Mouse (Mus musculus) right cerebral cortex, postnatal 14 days (tissue): ENCODE measurements around the gene Slc7a8.

Experiments
- DNase-seq: peaks from one replicate; pipeline ENCODE4 v3.0.0; 2022

Slc7a8 gene

DNA sequence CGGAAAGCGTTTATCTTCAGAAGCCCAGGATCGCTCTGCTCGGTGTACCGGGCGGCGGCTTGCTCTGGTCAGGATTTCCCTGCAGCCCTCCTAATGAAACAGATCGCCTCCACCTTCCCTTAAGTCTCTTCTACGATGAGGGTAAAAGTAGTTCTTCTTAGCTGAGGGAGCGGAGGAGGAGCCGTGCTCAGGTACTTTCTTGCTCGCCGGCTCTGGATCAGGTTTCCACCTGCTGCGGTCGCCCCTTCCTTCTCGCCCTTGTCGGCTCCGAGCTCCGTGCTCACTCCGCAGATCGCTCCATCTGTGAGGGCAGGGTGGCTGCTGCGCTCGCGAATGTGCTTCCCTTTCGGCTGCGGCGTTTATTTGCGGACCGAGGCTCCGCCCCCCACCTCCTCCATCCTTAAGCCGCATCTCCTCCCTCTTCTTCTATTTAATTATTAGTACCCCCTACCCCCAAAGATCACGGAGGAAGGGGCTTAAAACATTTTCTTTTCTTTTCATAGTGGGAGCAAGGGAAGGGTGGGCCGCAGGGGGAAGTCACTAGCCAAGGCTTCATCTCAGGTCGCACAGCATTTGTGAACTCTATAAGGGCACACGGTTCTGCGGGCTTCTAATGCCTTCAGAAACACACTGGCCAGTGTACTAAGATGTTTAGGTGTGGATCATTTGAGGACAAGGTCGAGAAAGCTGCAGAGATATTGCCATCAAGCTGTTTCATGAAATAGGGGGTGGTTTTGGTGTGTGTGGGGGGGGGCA, at the start of gene Slc7a8:
Gene Slc7a8 (minus strand): TSS at position 337 of the 756 bp plus-strand sequence.
- DNase-seq: peak; percentile 75

DNA sequence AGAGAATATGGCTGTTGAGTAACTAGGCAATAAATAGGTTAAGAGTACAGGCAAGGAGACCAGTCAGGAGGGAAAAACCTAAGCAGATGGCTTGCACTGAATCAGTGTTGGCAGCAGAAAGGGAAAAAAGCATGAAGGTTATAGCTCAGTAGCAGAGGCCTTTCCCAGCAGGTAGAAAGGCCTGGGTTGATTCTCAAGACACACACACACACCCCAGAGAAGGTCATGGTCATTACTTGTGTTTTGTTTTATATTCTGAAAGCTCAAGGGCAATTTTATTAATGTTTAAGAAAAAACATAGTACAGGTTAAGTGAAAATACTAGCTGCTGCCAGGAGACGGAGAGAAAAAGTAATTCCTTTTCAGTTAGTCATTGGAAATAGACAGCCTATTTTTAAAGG, 42.0 kb upstream of the Slc7a8 start:
- no peak for DNase-seq

DNA sequence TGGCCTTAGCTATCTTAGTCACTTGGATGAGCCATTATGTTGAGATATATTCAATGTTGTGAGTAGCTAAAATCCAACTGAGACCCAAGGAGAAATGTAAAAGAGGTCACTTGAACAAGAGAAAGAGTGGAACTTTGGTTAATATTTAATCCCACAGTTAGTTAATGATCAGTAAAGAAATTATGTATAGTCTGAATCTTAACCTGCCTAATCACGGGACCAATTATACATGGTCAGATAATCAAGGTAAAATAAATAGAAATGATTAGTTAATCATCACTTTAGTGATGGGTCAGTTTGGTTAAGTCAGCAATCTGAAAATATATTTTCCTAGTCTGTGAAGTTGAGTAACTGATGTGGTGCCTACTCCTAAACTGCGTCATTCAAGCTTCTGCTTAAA, 40.6 kb upstream of the Slc7a8 start:
- no peak for DNase-seq

DNA sequence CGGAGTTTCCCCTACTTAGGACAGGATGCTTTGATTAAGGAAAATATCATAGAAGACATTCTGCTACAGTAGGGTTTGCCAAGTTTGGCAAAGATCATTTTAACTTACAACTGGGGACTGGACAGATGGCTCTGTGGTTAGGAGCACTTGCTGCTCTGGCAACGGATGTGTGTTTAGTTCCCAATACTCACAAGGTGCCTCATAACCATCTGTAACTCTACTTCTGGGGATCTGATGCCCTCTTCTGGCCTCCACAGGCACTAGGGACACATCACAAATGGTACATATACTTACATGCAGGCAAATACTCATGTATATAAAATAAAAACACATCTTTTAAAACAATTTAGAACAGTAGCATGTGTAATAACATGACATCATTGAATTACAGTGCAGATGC, 36.0 kb upstream of the Slc7a8 start:
- no peak for DNase-seq

DNA sequence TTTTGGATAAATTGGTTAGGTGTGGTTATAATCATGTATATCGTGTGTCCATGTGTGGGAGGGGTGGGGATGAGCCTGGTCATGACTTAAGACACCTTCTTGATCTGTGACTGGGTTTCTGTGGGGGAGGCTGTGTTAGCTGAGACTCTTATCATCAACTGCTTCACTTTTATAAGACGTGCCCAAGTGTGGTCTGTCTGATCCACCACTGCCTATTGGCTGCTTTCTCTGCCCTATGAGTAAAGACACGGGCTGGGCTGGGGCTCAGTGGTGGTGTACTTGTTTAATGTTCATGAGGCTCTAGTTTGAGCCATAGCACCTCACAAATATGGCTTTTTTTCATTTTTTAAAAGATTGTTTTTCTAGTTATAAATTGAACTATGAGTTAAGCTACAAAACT, 34.0 kb upstream of the Slc7a8 start:
- DNase-seq: no peak

DNA sequence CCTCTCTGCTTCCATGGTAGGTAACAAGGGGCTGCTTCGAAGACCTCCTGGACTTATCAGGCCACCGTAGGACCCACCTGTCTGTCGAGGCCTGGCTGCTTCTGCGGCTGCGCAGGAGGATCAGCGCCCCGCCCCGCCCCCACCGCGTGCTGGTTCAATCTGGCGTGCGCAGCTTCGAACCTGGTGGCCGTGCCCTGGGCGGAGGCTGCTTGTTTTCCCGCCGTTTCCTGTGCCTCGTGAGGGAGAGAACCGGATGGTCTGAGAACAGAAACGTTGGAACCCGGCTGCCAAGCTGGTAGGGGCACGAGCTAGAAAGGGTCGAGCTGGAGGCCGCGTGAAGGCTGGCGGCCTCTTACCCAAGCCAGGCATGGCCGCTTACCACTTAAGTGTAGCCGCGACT, 32.2 kb upstream of the Slc7a8 start, which contains the start of gene Rnf212b:
Gene Rnf212b (plus strand): TSS at position 151 of the 400 bp plus-strand sequence.
- no peak for DNase-seq

DNA sequence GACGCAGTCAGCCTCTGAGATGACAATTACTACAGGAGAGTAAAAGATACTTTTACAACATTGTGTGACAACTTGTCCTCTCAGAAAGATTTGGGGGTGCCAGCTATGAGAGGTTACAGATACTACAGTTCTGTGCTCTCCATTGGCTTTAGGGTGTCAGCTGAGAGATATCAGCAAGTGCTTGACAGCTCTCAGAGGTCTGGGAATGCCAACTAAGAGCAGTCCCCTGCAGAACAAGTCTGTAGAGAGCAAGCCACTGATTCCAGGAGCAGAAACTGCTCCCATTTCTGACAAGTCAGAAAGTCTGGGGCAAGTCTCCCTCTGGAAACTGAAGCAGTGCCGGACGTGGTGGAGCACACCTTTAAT, 27.9 kb upstream of the Slc7a8 start:
- DNase-seq: no peak

DNA sequence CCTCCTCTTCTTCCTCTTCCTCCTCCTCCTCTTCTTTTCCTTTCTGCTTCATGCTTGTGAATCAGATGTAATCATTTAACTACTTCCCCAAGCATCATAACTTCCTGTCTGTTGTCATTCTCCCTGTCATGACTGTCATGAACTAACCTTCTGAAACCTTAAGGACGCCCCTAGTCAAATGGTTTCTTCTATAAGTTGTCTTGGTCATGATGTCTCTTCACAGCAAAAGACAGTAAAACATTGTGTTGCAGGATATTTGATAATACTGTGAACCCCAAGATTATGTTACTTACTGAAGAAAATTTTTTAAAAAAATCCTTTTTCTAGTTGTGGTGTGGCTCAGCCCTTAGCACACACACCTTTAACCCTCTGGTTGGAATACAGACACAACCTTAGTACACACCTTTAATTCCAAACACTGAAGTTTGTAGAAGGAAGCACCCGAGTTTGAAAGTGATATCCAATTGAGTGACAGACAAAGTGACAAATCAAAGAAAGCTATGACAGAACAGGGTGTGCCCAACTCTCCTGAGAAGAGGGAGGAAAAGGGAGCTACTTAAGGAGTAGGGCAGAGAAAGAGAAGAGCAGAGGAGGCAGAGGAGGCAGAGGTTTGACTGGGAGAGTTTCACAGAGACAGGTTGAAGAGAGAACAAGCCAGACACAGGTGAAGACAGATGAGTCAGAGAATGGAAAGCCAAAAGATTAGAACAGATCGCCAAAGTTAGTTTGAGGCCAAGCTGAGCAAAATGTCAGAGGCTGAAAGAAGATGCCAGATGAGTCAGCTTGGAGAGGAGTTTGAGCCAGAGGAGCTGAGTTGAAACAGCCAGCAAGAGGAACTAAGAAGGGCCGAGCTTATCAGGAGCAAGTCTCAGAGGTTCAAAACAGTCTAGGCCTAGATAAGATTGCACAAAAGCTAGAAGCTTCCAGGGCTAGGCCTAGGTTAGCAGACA, 27.2 kb upstream of the Slc7a8 start:
- DNase-seq: no peak

DNA sequence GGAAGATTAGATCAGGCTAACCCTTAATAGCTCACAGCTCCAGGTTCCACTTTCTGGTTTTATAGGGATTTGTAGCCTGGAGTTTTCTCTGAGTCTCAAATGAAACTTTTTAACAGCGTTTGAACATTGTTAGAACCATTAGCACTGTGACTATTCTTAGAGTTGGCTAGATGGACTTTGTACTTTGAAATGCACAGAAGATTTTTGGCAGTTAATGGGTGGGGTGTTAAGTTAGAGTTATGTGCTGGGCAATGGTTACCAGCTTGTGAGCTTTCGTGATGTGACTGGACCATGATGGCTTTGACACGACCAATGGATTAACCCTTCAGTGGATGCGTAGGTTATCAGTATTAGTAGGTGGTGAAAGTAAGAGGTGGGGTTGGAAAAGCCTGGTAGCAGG, 24.4 kb upstream of the Slc7a8 start:
- no peak for DNase-seq

DNA sequence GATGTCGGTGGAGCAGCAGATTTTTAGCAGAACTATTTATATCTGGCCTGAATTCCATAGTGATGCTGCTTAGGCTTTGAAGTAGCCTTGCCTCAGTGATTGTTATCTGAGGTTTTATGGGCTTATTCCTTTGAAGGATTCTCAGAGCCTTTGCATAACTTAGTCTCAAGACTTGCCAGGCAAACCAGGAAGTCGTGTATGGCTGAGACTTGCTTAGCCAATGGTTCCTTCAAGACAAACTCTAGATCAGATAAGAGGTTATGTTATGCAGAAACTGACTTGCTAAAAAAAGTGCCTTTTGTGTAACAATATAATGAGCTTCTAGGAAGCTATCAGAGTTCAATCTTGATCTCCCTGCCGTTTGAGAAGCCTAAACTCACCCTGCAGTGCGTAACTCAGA, 20.7 kb upstream of the Slc7a8 start:
- DNase-seq: no peak

DNA sequence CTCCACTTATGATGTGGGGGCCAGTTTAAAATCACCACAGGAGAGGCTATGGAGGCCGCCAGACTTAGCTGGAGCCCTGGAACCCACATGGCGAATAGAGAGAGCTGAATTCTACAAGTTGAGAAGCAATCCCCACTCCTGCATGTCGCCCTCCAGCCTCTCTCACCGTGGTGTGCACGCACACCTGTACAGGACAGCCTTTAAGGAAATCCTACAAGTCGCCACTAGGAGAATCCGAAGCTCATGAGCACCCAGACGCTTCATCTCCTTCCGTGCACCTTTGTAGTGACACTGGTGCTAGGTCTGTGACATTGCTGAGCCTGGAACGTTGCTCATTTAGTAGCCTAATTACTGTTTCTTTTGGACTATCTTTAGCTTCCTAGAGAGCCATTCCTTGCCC, 17.9 kb upstream of the Slc7a8 start:
- no peak for DNase-seq

DNA sequence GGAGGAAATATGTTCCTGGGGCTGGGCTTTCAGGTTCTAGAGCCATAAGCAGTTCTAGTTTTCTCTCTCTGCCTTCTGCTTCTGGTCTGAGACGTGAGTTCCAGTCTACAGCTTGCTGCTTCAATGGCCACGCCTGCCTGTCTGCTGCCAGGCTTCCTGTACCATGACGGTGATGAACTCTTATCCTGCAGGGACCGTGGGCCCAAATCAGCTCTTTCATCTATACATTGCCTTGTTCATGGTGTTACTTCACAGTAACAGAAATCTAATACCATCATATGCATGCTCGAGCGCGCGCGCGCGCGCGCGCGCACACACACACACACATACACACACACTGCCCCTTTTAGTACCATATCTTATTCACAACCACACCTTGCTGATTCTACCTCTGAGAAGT, 15.0 kb upstream of the Slc7a8 start:
- no peak for DNase-seq

DNA sequence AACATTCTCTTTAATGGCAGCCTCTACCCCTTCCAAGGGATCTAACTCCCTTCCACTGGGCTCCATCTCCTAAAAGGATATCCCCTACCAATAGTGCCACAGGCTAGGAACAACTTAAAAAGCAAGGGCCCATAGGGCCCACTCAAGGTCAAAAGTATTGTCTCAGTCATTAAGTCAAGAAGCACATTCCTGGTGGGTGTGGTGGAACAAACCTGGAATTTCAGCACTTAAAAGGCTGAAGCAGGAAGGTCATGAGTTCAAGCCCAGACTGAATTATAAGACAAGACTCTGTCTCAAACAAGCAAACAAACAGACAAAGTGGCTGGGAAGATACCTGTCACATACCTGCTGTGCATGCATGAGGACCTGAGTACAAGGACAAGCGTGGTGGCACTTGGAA, 14.2 kb upstream of the Slc7a8 start:
- DNase-seq: no peak

DNA sequence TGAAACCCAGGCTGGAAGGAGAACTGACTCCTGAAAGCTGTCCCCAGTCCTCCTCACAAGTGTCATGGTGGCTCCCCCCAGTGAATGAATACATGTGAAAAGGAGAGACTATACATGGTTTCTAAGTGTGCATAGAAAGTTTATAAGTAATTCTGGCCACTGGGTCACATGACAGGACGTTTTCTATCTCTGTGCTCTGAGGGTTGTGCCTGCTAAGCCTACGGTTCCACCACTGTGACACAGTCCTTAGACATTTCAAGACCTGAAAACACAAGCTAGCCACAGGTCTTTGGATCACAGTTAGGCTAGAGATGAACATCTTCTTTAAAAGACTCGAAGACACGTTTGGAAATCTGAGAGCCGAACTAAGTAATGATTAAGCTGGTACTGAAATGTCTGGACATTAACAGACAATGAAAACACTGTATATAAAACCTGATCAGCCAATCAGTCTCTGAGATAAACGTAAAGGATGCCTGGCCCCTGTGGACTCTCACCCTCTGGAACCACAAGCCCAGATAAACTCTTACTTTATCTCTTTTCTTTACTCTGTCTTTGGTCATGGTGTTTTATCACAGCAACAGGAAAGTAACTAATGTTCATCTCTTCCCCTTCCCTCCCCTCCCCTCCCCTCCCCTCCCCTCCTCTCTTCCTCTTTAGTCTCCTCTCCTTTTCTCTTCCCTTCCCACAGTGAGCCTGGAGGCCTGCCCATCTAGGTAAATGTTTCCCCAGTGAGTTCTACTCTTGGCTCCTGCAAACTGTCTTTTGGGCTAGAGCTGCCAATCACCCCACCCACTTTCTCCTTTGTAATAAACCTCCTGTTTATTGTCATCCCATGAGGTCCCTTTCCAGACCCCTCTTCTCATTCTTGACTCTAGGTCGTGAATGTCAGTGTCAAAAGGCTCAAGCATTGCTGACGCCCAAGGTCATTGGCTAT, 12.4 kb upstream of the Slc7a8 start:
- no peak for DNase-seq

DNA sequence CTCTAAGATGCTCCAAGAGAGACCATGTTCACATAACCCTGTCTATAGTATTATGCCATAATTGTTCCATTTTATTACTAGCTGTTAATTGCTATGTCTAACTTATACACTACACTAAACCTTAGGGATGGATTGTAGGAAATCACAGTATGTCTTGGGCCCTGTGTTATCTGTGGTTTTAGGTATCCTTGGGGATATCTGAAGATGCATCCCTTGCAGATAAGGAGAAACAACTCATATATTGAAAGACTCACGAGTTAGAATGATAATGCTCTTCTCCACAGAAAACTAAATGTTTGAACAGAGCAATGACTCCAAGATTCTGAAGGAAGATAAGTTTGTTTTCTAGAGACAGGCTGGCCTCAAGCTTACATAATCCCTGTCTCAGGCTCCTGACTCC, 11.6 kb upstream of the Slc7a8 start:
- no peak for DNase-seq

DNA sequence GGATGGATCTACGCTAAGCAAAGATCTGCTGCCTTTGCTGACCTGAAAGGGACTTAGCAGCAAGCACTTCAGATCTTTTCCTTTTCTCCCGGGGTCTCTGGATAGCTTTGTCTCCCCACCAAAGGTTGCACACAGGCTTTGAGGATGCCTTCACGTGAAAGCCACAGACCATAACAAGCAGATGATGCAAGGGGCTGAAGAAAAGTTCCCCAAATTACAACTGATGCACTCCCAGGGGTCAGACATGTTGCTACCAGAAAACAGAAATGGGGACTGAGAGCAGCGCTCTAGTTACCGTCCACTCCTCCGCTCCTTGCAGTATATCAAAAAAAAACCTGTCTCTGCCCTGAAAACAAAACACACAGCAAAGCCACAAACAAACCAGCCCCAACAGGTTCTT, 10.4 kb upstream of the Slc7a8 start:
- no peak for DNase-seq

DNA sequence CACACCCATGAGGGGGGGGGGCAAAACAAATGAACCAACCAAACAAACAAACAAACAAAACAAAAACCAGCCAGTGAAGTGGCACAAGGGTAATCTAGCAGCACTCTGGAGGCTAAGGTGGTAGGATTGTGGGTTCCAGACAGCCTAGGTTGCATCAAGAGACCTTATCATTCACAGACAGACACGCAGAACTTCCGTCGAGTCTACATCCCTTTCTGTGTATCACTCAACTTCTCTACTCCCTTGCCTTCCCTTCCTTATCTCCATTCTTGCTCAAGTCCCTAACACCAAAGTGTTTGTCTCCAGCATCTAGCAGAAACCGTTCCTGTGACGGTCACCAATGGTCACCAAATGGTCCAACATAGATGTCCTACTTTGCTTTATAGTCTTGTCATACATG, 6.5 kb upstream of the Slc7a8 start:
- DNase-seq: no peak

DNA sequence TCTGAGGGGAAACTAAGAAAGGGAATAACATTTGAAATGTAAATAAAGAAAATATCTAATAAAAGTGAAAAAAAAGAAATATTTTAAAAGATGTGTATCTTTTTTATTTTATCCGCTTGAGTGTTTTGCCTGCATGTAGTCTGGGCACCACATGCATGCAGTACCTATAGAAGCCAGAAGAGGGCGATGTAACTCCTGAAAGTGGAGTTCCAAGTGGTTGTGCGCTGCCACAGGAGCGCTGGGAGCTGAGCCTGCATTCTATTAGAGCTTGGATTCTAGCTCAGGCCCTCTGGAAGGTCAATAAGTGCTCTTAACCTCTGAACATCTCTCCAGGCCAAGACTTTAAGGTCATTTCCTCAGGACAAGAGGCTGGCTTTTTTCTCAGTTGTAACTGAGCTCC, 5.5 kb upstream of the Slc7a8 start:
- no peak for DNase-seq

DNA sequence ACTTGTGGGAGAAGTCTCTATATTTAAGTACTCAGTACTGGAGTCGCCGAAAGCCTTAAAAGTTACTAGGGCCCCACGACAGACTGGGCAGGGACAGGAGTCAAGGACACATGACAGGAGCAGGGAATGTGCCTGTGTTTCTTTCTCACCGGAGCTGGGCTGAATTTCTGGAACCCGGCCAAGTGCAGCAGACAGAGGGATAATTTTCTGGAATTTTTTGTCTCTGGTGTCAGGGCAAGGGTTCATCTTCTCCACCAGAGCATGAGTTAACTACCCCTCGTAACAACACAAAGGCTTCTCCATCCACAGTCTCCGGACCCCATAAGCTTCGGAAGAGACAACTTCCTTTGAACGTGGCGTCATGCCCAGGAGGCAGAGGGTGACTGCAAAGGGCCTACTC, 4.7 kb upstream of the Slc7a8 start:
- DNase-seq: no peak

DNA sequence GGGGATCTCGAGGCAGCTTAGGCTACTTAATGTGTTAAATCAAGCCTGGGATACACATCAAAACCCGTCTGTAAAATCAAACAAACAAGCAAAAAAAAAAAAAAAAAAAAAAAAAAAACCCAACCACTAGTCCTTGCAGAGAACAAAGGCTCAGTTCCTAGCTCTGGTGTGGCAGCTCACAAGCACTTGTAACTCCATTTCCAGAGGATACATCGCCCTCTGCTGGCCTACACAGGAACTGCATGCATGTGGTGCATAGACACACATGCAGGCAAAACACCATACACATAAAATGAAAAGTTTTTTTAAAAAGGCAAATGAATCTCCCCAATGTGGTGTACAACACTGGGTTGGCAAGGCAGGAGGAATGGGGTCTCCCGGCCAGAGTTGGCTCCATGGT, 4.2 kb upstream of the Slc7a8 start:
- peak; percentile 71 for DNase-seq

DNA sequence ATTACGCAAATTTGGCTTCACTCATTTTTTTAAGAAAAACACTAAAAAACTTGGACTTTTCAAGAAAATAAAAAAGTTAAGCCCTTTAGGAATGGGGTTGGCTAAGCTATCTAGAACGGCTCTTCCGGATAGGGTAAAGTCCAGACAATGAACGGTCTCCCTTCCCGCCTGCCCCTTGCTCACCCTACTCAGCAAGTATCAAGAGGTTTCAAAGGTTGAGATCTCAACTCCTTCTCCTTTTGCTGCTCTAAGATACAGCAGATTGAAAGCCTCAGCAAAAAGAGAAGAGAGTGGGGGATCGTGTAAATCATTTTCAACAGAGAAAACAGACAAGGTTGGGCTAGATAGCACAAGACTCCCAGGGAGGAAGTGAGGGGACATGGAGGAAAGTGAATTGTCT, 1.2 kb upstream of the Slc7a8 start:
- no peak for DNase-seq

DNA sequence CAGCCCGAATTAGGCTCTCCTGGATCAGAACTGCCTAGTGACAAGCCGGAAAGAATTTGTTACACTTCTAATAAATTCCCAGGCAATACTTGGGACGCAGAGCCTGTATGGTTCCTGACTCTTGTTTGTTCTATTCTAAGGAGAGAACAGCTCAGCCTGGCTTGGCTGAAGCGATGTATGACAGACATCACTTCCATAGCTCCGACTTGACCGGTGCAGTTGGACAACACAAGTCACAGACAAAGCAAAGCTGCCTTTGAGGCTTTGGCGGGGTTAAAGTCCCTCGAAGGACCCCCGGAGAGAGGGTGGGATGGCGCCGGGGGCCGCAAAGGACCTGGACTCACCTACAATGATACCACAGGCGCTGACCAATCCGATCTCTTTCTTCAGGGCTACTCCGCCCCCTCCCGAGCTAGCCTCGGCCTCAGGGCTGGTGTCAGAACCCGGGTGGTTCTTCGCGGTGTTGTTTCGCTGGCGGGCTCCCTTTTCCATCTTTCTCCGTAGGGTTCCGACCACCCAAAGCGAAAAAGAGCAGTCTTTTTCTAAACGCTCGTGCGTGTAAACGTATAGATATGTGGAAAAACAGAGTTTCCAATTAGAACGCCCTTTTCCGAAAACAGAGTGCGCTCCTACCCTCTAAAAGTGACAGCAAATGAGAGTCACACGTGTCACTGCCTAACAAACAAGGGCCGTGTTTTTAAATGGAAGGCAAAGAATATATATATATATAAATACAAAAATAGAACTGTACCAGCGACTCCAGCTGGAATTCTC, 723 bp downstream of the Slc7a8 start:
- peak; percentile 49 for DNase-seq
